Mouse (Mus musculus): ENCODE data around the gene Sdr42e1. TPM values are rescaled to one million over a fixed set of nuclear protein-coding genes. Genes with fewer than 3 reads are reported as not detected.

The Sdr42e1 gene
- polyA plus RNA-seq, 1 experiment from 2014 or later, result 13.1 TPM

GRCm38 (mm10) chr8:117626040-117626838 is 47.2 kb downstream of the Sdr42e1 start:
- H3K27ac ChIP-seq (replicated peaks), result no peak overlapping the region
- H3K4me1 ChIP-seq, result no peaks in the 10 kb centered on the region
- H3K4me2 ChIP-seq (replicated peaks), result no peak overlapping the region
- ATAC-seq (ENCODE audit: insufficient number of reproducible peaks, low FRiP score, low TSS enrichment, low read depth), result no peak; the same call in 1 of the 2 replicates
- no peak overlapping the region for H3K9ac ChIP-seq
- 63% methylated on average over 14 of the region's 14 CpGs for WGBS
- H3K36me3 ChIP-seq, result no peaks in the 10 kb centered on the region
- no peaks in the 10 kb centered on the region for H3K27me3 ChIP-seq
- no peak overlapping the region for H3K4me3 ChIP-seq (replicated peaks)
- H3K9me3 ChIP-seq (replicated peaks), result no peaks in the 10 kb centered on the region

- no peak overlapping the region for H3K4me3 ChIP-seq (replicated peaks)
These were observed 60.6 kb downstream of the Sdr42e1 start for GRCm38 (mm10) chr8:117612861-117613260.

More at GRCm38 (mm10) chr8:117612861-117613260, 60.6 kb downstream of the Sdr42e1 start:
- no peaks in the 10 kb centered on the region for H3K9me3 ChIP-seq (replicated peaks)
- H3K27me3 ChIP-seq, result no peaks in the 10 kb centered on the region
- no peak overlapping the region for H3K27ac ChIP-seq (replicated peaks)
- no peak for ATAC-seq (ENCODE audit: insufficient number of reproducible peaks, low FRiP score, low TSS enrichment, low read depth)
- no peak overlapping the region for H3K9ac ChIP-seq
- no peak overlapping the region for H3K4me2 ChIP-seq (replicated peaks)
- WGBS, result 79% methylated on average over 12 of the region's 12 CpGs
- no peaks in the 10 kb centered on the region for H3K36me3 ChIP-seq
- no peaks in the 10 kb centered on the region for H3K4me1 ChIP-seq

Other genes with a start within 250 kb of the Sdr42e1 start
- gene Plcg2, start 175.4 kb downstream of the Sdr42e1 start, polyA plus RNA-seq (2015; fragmentation: Nextera tagmentation; extraction: Ambion mirVana), result 3.8 and 3.9 TPM in 2 replicates
- gene Hsd17b2, start 28.2 kb upstream of the Sdr42e1 start, polyA plus RNA-seq (2015; fragmentation: Nextera tagmentation; extraction: Ambion mirVana), result 5.2 and 6.6 TPM in 2 replicates
- 50.8 and 55.2 TPM in 2 replicates for gene Mphosph6, start 128.3 kb upstream of the Sdr42e1 start, polyA plus RNA-seq (2015; fragmentation: Nextera tagmentation; extraction: Ambion mirVana)

Data from embryonic facial prominence, embryonic 15.5 days (tissue).